Mouse (Mus musculus) layer of hippocampus, adult 18-20 months (tissue): ENCODE results near the gene Crip2. TPM values are rescaled to one million over a fixed set of nuclear protein-coding genes. Genes with fewer than 3 reads are reported as not detected.

Experiments
- DNase-seq, 2 experiments: peaks; one replicate each; pipeline ENCODE4 v3.0.0; 2022; ENCODE audit warnings: low spot score in 2 of 2
- total RNA-seq, 2 experiments: library from RNA; stranded (reverse); gene quantifications; 2 replicates each; pipeline ENCODE4 v1.2.3; 2021

Crip2 gene
- total RNA-seq, 2 experiments from 2014 or later = 91.2 to 107 TPM

- peak; percentile 76 to 85 for DNase-seq
Measured at GRCm38 (mm10) chr12:113146112-113147057, 6.3 kb downstream of the Crip2 start, which contains the start of gene Crip1. TSS of gene Crip1 (plus strand) at chr12:113146316.

GRCm38 (mm10) chr12:113147481-113147880 lies 7.4 kb downstream of the Crip2 start:
- no peak for DNase-seq

GRCm38 (mm10) chr12:113148381-113149035 lies 8.5 kb downstream of the Crip2 start:
- DNase-seq = no peak

- no peak for DNase-seq
Measured at GRCm38 (mm10) chr12:113149341-113149740, 9.3 kb downstream of the Crip2 start.

- DNase-seq = no peak
Measured at GRCm38 (mm10) chr12:113149896-113150295, 9.9 kb downstream of the Crip2 start.

- DNase-seq = no peak
Measured at GRCm38 (mm10) chr12:113150591-113150990, 10.6 kb downstream of the Crip2 start.

- no peak for DNase-seq
Measured at GRCm38 (mm10) chr12:113151046-113151445, 11.0 kb downstream of the Crip2 start.

- no peak for DNase-seq
Measured at GRCm38 (mm10) chr12:113151661-113152271, 11.7 kb downstream of the Crip2 start.

- DNase-seq = no peak
Measured at GRCm38 (mm10) chr12:113152272-113152661, 12.2 kb downstream of the Crip2 start.

GRCm38 (mm10) chr12:113152991-113153525 lies 13.0 kb downstream of the Crip2 start:
- DNase-seq = no peak

GRCm38 (mm10) chr12:113153971-113154370 lies 13.9 kb downstream of the Crip2 start:
- DNase-seq = no peak

- no peak for DNase-seq
Measured at GRCm38 (mm10) chr12:113154747-113155075, 14.7 kb downstream of the Crip2 start.

GRCm38 (mm10) chr12:113155076-113155771 lies 15.2 kb downstream of the Crip2 start:
- DNase-seq = no peak

- peak; percentile 99 to 100 for DNase-seq
Measured at GRCm38 (mm10) chr12:113155887-113156539, 16.0 kb downstream of the Crip2 start, which contains the start of gene Tedc1. TSS of gene Tedc1 (plus strand) at chr12:113156421.

- no peak for DNase-seq
Measured at GRCm38 (mm10) chr12:113156540-113156929, 16.5 kb downstream of the Crip2 start.

- DNase-seq = no peak
Measured at GRCm38 (mm10) chr12:113157002-113157401, 17.0 kb downstream of the Crip2 start.

GRCm38 (mm10) chr12:113157521-113157920 lies 17.5 kb downstream of the Crip2 start:
- DNase-seq = no peak

GRCm38 (mm10) chr12:113157971-113158370 lies 17.9 kb downstream of the Crip2 start:
- DNase-seq = no peak

- no peak for DNase-seq
Measured at GRCm38 (mm10) chr12:113163561-113164006, 23.5 kb downstream of the Crip2 start.

GRCm38 (mm10) chr12:113168031-113168536 lies 28.0 kb downstream of the Crip2 start:
- DNase-seq = no peak
